Mouse (Mus musculus) B cell, adult 2 months (primary cell): Measurements from ENCODE around the gene Sri.

Experiments used
- DNase-seq, 2 experiments: peaks; one replicate each; pipeline ENCODE4 v3.0.0; 2022

The Sri gene

GRCm38 (mm10) chr5:8116561-8117168 is 70.8 kb downstream of the Sri start:
- DNase-seq, result no peak
